Mouse (Mus musculus): Measurements from ENCODE around the gene Tmem59l.

GRCm38 (mm10) chr8:70466771-70467170 is 20.4 kb downstream of the Tmem59l start:
- TF ChIP-seq CTCF (IDR thresholded peaks at IDR 0.05; ENCODE audit: control insufficient read depth, insufficient read depth, insufficient replicate concordance, low read depth, low read length), result no peak
- no peak for TF ChIP-seq POLR2A (IDR thresholded peaks at IDR 0.05; ENCODE audit: control insufficient read depth, low read depth, low read length)

Measured in testis, adult 2 months (tissue).